Mouse (Mus musculus) testis, adult 10 weeks (tissue): ENCODE results near the gene Mad2l1. TPM values are rescaled to one million over a fixed set of nuclear protein-coding genes. Genes with fewer than 3 reads are reported as not detected.

Experiments used
- polyA plus RNA-seq: library from polyadenylated mRNA; stranded (reverse); fragments of 350-450 nt; fragmentation: Illumina TruSeq; extraction: RNeasy Lipid Tissue Mini Kit (QIAGEN cat#74804); gene quantifications from one replicate; pipeline ENCODE4 v1.2.3, GENCODE M21; 2014; ENCODE audit warnings: low read depth, low replicate concordance

The Mad2l1 gene
- 47.7 TPM for polyA plus RNA-seq

GRCm38 (mm10) chr6:66535028-66535862 is at the start of gene Mad2l1:
TSS of gene Mad2l1 (plus strand) at chr6:66535390.

GRCm38 (mm10) chr6:66559996-66560395 is 24.8 kb downstream of the Mad2l1 start, which contains the start of gene Vmn1r32:
TSS of gene Vmn1r32 (minus strand) at chr6:66560096.

Other genes starting within 250 kb of the Mad2l1 start
- not detected for gene Vmn1r32, start 24.7 kb downstream of the Mad2l1 start, polyA plus RNA-seq
- not detected for gene Vmn1r33, start 82.9 kb downstream of the Mad2l1 start, polyA plus RNA-seq
- not detected for gene Vmn1r34, start 108.5 kb downstream of the Mad2l1 start, polyA plus RNA-seq
- 0.17 TPM for gene Vmn1r35, start 150.5 kb downstream of the Mad2l1 start, polyA plus RNA-seq
- not detected for gene Vmn1r36, start 183.8 kb downstream of the Mad2l1 start, polyA plus RNA-seq
- gene Vmn1r37, start 194.0 kb downstream of the Mad2l1 start, polyA plus RNA-seq, result not detected
- gene Vmn1r38, start 247.2 kb downstream of the Mad2l1 start, polyA plus RNA-seq, result not detected